Mouse (Mus musculus) CH12.LX (cell line): ENCODE measurements around the gene Scamp1. TPM values are rescaled to one million over a fixed set of nuclear protein-coding genes. Genes with fewer than 3 reads are reported as not detected.

ENCODE experiments used
- DNase-seq: peaks from one replicate; pipeline ENCODE4 v3.0.0-alpha.2; 2013; ENCODE audit errors: extremely low read depth
- H3K27ac ChIP-seq: 2 replicates; pipeline ENCODE4 v1.5.1; 2012; ENCODE audit warnings: low read depth, mild to moderate bottlenecking, control low read depth, moderate library complexity; ENCODE audit not compliant: insufficient read depth
- H3K27me3 ChIP-seq: replicated peaks from 2 replicates; pipeline ENCODE3; 2012; ENCODE audit warnings: inconsistent platforms
- H3K36me3 ChIP-seq, 2 experiments: replicated peaks in 1 of 2; 2 replicates each; pipeline versions ENCODE3 to v1.6.1; 2012; ENCODE audit warnings: inconsistent platforms in 1 of 2, low read length in 1 of 2, mild to moderate bottlenecking in 1 of 2, mixed read lengths in 1 of 2, moderate library complexity in 1 of 2; ENCODE audit not compliant: control insufficient read depth in 1 of 2, insufficient read depth in 1 of 2
- H3K4me1 ChIP-seq, 2 experiments: 2 replicates each; pipeline ENCODE4 v1.6.1; 2012; ENCODE audit warnings: inconsistent platforms in 1 of 2, moderate library complexity in 1 of 2; ENCODE audit not compliant: insufficient read depth in 2 of 2, control insufficient read depth in 1 of 2
- H3K4me2 ChIP-seq: 2 replicates; pipeline ENCODE4 v1.6.1; 2012; ENCODE audit warnings: low read depth, mild to moderate bottlenecking, control low read depth; ENCODE audit not compliant: poor library complexity, insufficient read depth, severe bottlenecking
- H3K4me3 ChIP-seq, 3 experiments: fragments of 150-350 bp in 1 of 3; sonication (generic) in 1 of 3; replicated peaks in 1 of 3; 2 replicates each; pipeline versions ENCODE3 to v1.5.1; 2011 to 2012; ENCODE audit warnings: low read depth in 2 of 3, low read length in 2 of 3, mild to moderate bottlenecking in 2 of 3, moderate library complexity in 2 of 3, control low read depth in 1 of 3, improper control_type of control experiment in 1 of 3, inconsistent platforms in 1 of 3, mixed read lengths in 1 of 3; ENCODE audit not compliant: poor library complexity in 1 of 3
- H3K79me2 ChIP-seq: replicated peaks from 2 replicates; pipeline ENCODE4 v1.6.1; 2012; ENCODE audit warnings: mild to moderate bottlenecking, moderate library complexity; ENCODE audit not compliant: control insufficient read depth, poor library complexity, insufficient read depth, severe bottlenecking; ENCODE audit errors: extremely low read depth
- H3K9ac ChIP-seq: 2 replicates; pipeline ENCODE4 v1.6.1; 2012; ENCODE audit warnings: low read depth, mild to moderate bottlenecking, control low read depth, moderate library complexity; ENCODE audit not compliant: insufficient read depth
- H3K9me3 ChIP-seq: replicated peaks from 2 replicates; pipeline ENCODE3; 2012; ENCODE audit warnings: low read length, inconsistent platforms, mixed read lengths
- BHLHE40 ChIP-seq: IDR thresholded peaks from 2 replicates; pipeline ENCODE4 v1.6.1; 2011; ENCODE audit warnings: mild to moderate bottlenecking, low read depth, low read length, improper control_type of control experiment
- CTCF ChIP-seq, 2 experiments: IDR thresholded peaks in 1 of 2; conservative IDR thresholded peaks in 1 of 2; 2 replicates each; pipeline ENCODE4 v1.5.1; 2011 to 2012; ENCODE audit warnings: low read depth in 2 of 2, low read length in 2 of 2, improper control_type of control experiment in 1 of 2, inconsistent platforms in 1 of 2, mild to moderate bottlenecking in 1 of 2, moderate library complexity in 1 of 2
- E2F4 ChIP-seq: IDR thresholded peaks from 2 replicates; pipeline ENCODE4 v1.6.1; 2011; ENCODE audit warnings: low read depth, low read length, improper control_type of control experiment; ENCODE audit not compliant: insufficient replicate concordance
- EP300 ChIP-seq: IDR thresholded peaks from 2 replicates; pipeline ENCODE4 v1.6.1; 2011; ENCODE audit warnings: low read length, improper control_type of control experiment
- ETS1 ChIP-seq: conservative IDR thresholded peaks from 2 replicates; pipeline ENCODE4 v1.6.1; 2012; ENCODE audit warnings: low read depth, mild to moderate bottlenecking, inconsistent platforms, low read length, improper control_type of control experiment, moderate library complexity
- HCFC1 ChIP-seq: IDR thresholded peaks from 2 replicates; pipeline ENCODE4 v1.6.1; 2012; ENCODE audit warnings: low read depth, mild to moderate bottlenecking, inconsistent platforms, low read length, improper control_type of control experiment
- IRF4 ChIP-seq: IDR thresholded peaks from 2 replicates; pipeline ENCODE4 v1.6.1; 2014; ENCODE audit warnings: low read depth, mild to moderate bottlenecking, inconsistent platforms, low read length, improper control_type of control experiment
- JUN ChIP-seq: IDR thresholded peaks from 2 replicates; pipeline ENCODE4 v1.6.1; 2011; ENCODE audit warnings: low read depth, mild to moderate bottlenecking, low read length, improper control_type of control experiment, moderate library complexity; ENCODE audit not compliant: insufficient read depth
- MAX ChIP-seq: IDR thresholded peaks from 2 replicates; pipeline ENCODE4 v1.6.1; 2011; ENCODE audit warnings: low read length, improper control_type of control experiment
- MEF2A ChIP-seq: IDR thresholded peaks from 2 replicates; pipeline ENCODE4 v1.6.1; 2014; ENCODE audit warnings: low read depth, mild to moderate bottlenecking, inconsistent platforms, low read length, improper control_type of control experiment, borderline replicate concordance
- MXI1 ChIP-seq: IDR thresholded peaks from 2 replicates; pipeline ENCODE4 v1.6.1; 2011; ENCODE audit warnings: mild to moderate bottlenecking, low read depth, low read length, improper control_type of control experiment
- NRF1 ChIP-seq: IDR thresholded peaks from 2 replicates; pipeline ENCODE4 v1.6.1; 2014; ENCODE audit warnings: low read depth, mild to moderate bottlenecking, inconsistent platforms, low read length, improper control_type of control experiment, moderate library complexity
- POLR2AphosphoS2 ChIP-seq: IDR thresholded peaks from 2 replicates; pipeline ENCODE4 v1.6.1; 2011; ENCODE audit warnings: low read depth, low read length, improper control_type of control experiment
- USF1 ChIP-seq: IDR thresholded peaks from 2 replicates; pipeline ENCODE4 v1.6.1; 2014; ENCODE audit warnings: low read depth, mild to moderate bottlenecking, inconsistent platforms, low read length, improper control_type of control experiment
- ZKSCAN1 ChIP-seq: IDR thresholded peaks from 2 replicates; pipeline ENCODE4 v1.6.1; 2012; ENCODE audit warnings: low read depth, inconsistent platforms, low read length, improper control_type of control experiment, borderline replicate concordance
- dilution Hi-C: fragments of 300-500 bp; cut with MboI; formaldehyde crosslinking; loops from 2 replicates; pipeline ENCODE4 v1.14.3; 2020; ENCODE audit warnings: low sequenced_read_pairs; ENCODE audit not compliant: extremely low pct_unique_long_range_greater_than_20kb, extremely low pct_ligation_motif_present
- in situ Hi-C: fragments of 300-500 bp; cut with MboI; formaldehyde crosslinking; loops from 3 replicates; pipeline ENCODE4 v1.14.3; 2019; ENCODE audit warnings: low sequenced_read_pairs, low pct_ligation_motif_present, low pct_unique_long_range_greater_than_20kb, mixed read lengths
- polyA plus RNA-seq: library from polyadenylated mRNA; unstranded; fragments of >175 nt; gene quantifications from 2 replicates; pipeline ENCODE4 v1.2.1, GENCODE M21; 2012; ENCODE audit warnings: low read depth; ENCODE audit not compliant: insufficient read length
- total RNA-seq, 2 experiments: library from RNA; depleted of rRNA; stranded (reverse); fragments of 300-350 nt in 1 of 2; fragments of >200 nt in 1 of 2; gene quantifications; 2 replicates each; pipeline ENCODE4 v1.2.3; 2012 to 2014

Gene Scamp1
- total and polyA plus RNA-seq, 3 experiments: not detected

DNA sequence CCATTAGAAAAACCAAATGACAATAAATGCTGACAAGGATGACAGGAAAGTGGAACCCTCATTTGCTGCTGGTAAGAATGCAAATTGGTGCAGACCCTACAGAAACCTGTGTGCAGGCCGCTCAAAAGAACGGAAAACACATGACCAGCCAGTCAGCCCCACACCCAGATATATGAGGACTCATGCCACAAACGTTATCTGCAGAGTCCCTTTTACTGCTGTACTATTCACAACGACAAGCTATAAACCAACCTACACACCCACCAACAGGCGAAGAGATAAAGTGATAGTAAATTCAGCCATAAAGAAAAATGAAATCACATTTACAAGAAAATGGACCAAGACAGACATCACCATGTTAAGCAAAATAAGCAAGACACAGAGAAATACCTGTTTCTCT lies 26.4 kb downstream of the Scamp1 start:
- H3K9me3 ChIP-seq: no peaks in the 10 kb centered on the region
- H3K4me3 ChIP-seq: no peak overlapping the region
- in situ Hi-C loops (no loop called here), dilution Hi-C loops (no loop called here)
- no peaks in the 10 kb centered on the region for H3K36me3 ChIP-seq
- peaks cover 0 to 55% of the 10 kb centered on the region in 2 experiments; a peak in 2 of 4 replicates for H3K4me1 ChIP-seq
- H3K9ac ChIP-seq: no peak overlapping the region
- H3K27me3 ChIP-seq: no peaks in the 10 kb centered on the region
- peak; percentile 67 for DNase-seq
- H3K27ac ChIP-seq: no peak overlapping the region
- TF ChIP-seq IRF4: peak; percentile 21; the same call in 1 of the 2 replicates
- TF ChIP-seq BHLHE40: peak; percentile 40; the same call in 1 of the 2 replicates
- no peak; the same call in 1 of the 2 replicates for TF ChIP-seq ETS1
- TF ChIP-seq, all 38 proteins: peak for 2
- Histone ChIP-seq H3K4me2 (peak overlapping the region; percentile 2; the same call in 1 of the 2 replicates), H3K79me2 (no peaks in the 10 kb centered on the region)

DNA sequence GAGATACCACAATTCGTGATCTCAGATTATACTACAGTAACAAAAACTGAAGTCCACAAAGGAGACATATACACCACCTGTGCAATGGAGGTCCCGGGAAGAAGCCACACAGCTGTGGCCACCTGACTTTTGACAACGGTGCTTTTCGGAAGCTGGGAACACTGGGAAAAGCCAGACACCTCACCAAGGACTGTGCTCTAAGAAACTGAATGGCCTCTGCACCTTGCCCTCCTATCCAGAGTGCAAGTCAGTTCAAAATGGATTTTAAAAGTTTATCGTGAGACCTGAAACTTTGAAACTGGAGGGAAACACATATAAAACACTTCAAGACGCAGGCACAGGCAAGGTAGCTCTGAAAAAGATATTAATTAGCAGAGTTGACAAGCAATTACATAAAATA lies 27.1 kb downstream of the Scamp1 start:
- Histone ChIP-seq H3K9me3 (no peaks in the 10 kb centered on the region), H3K9ac (no peak overlapping the region), H3K79me2 (no peaks in the 10 kb centered on the region), H3K4me3 (no peak overlapping the region), H3K4me1 (peaks cover 0 to 48% of the 10 kb centered on the region in 2 experiments; a peak in 2 of 4 replicates), H3K4me2 (no peak overlapping the region), H3K27ac (no peak overlapping the region), H3K27me3 (no peaks in the 10 kb centered on the region), H3K36me3 (no peaks in the 10 kb centered on the region)
- TF ChIP-seq MAX (no peak), MEF2A (no peak), EP300 (no peak), NRF1 (no peak), HCFC1 (no peak), JUN (no peak), POLR2AphosphoS2 (no peak), ZKSCAN1 (no peak)
- no peak for DNase-seq
- in situ Hi-C loops: no loop called here
- dilution Hi-C loops: no loop called here

DNA sequence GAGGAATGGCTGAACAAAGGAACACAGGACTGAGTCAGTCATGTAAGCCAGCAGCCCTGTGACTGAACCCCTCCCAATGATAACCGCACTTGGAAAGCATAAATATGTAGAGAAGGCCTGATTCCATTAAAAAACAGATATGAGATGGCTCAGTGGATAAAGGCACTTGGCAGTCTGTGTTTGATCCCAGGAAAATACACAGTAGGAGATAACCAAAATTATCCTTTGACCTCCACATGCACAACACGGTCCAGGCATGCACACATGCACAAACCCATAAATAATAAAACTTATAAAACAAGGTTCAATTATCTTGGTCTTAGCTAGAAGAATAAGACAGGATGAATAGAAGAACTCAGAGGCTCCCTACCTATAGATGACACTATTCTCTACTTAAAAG lies 27.9 kb downstream of the Scamp1 start:
- TF ChIP-seq BHLHE40 (no peak), E2F4 (no peak), CTCF (conservative IDR thresholded peaks at IDR 0.05 in 1 of 2, IDR thresholded peaks at IDR 0.05 in 1 of 2; ENCODE audit: low read depth in 2 of 2, low read length in 2 of 2) (no peak), USF1 (no peak), ETS1 (no peak), MXI1 (no peak), IRF4 (no peak), ZKSCAN1 (no peak)
- DNase-seq: no peak
- dilution Hi-C loops (no loop called here), in situ Hi-C loops (no loop called here)
- no peak overlapping the region for H3K27ac ChIP-seq
- peaks cover 0 to 40% of the 10 kb centered on the region in 2 experiments; a peak in 2 of 4 replicates for H3K4me1 ChIP-seq
- no peaks in the 10 kb centered on the region for H3K27me3 ChIP-seq
- no peaks in the 10 kb centered on the region for H3K9me3 ChIP-seq
- no peak overlapping the region for H3K4me2 ChIP-seq
- no peaks in the 10 kb centered on the region for H3K36me3 ChIP-seq
- H3K79me2 ChIP-seq: no peaks in the 10 kb centered on the region
- H3K9ac ChIP-seq: no peak overlapping the region
- no peak overlapping the region for H3K4me3 ChIP-seq
